Mouse (Mus musculus) retina, embryonic 14.5 days (tissue): ENCODE results near the gene Ehmt1.

Experiments
- DNase-seq: peaks from one replicate; pipeline ENCODE4 v3.0.0-alpha.2; 2015; ENCODE audit warnings: low spot score

Gene Ehmt1

DNA sequence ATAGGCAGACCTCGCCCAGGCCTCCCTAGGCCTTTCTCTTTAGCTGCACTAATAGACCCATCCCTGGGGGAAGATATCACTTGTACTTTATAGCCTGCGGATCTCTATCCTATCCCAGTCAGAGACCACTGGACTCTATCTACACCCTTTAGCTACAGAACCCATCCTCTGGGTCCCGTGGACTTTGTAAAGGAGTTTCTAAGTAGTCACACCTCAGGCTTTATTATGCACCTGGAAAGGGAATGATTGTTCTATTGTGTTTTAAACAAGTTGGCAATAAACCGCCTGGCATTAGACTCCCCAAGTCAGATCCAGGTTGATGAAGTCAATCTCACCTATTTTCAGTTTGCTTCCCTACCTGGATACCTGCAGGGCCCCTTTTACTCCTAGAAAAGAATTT, 7.2 kb downstream of the Ehmt1 start:
- no peak for DNase-seq

DNA sequence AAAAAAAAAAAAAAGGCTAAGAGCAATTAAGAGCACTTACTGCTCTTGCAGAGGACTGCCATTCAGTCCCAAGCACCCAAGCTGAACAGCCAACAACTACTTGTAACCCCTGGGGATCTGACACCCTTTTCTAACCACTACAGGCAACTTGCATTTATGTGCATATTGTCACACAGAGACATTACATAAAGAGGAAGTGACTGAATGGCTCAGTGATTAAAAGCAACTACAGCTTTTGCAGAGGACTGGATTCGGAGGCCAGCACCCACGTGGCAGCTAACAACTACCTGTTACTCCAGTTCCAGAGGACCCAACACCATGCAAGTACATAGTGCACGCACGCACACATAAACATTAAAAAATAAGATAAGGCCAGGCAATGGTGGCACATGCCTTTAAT, 8.9 kb downstream of the Ehmt1 start:
- no peak for DNase-seq

DNA sequence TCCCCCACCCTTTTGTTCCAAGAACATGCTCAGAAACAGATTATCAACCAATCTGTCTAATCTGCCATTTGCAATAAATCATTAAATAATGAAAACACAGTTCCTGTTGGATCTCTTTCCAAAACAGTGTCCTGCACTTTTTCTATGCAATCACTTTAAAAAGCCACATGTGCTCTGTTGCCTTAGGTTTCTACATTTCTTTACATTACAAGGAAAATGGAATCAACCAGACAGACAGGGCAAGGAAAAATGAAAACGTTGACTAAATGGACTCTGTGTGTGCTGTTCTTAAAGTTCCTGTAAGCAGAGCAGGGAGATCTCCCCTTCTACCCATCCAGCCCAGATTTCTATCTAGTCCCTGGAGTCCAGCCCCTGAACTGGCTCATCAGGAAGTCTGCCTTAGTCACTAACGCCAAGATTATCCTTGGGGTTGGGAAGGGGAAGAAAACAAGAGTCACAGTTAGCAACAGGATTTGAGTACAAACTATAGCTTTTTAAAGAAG, 13.7 kb downstream of the Ehmt1 start:
- no peak for DNase-seq

DNA sequence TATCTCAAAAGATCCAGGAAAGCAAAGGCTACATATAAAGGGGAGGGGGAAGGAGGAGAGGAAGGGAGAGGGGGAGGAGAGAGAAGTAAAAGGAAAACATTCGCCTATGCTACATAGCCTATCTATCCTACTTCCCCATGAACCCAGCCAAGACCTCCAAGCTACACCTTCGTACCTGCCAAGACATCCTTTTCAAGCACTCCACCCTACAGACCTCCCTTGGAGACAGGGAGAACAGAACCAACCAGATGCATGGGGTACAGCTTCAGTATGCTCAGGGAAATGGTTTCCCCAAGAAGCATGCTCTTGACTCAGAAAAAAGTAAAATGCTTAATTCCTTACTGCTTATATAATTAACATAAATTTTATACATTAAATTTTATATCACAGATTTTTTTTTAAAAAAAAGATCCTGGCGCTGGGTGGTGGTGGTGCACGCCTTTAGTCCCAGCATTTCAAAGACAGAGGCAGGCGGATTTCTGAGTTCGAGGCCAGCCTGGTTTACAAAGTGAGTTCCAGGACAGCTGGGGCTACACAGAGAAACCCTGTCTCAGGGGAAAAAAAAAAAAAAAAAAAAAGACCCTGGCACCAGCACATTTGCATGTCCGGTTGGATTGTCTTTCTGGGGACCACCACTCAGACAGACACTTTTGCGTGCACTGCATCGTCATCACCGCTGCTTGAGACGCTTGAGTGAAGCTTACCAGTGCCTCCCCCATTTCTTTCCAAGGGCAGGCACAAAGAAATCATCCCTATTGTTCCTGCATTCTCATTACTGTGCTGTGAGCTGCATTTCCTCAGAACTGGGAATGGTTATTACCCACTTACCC, 14.4 kb downstream of the Ehmt1 start:
- peak; percentile 87 for DNase-seq

DNA sequence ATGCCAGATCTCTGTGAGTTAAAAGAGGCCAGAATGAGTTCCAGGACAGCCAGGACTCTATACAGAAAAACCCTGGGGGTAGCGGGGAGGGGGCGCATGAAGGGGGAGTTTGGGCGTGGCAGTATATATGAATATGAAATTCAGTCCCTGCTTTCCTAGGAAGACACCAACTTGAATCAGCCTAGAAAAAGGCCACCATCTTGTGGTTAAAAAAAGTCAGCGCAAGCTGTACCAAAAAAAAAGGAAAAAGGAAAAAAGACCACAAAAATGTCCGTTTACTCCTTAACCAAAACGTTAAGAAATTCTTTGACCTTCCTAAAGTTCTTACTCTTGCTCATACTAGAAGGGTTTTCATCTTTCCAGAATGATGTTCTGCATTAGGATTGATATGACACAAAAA, 16.4 kb downstream of the Ehmt1 start:
- DNase-seq: no peak

DNA sequence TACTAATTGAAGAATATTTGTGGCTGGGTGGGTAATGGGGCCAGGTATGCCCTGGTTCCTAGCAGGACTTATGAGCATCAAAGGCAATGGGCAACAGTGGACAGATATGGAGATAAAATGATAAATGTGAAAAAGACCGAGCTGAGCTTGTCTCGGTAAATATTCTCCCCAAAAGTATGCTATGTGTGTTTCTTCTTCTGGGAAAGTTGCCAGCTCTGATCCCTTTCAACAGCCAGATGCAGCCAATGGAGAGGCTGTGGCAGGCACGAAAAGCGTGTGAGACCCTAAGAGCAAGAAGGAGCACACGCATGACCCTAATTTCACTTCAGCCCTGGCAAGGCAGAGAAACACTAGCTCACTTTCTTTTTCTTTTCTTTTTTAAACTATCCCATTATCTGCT, 18.4 kb downstream of the Ehmt1 start:
- DNase-seq: no peak

DNA sequence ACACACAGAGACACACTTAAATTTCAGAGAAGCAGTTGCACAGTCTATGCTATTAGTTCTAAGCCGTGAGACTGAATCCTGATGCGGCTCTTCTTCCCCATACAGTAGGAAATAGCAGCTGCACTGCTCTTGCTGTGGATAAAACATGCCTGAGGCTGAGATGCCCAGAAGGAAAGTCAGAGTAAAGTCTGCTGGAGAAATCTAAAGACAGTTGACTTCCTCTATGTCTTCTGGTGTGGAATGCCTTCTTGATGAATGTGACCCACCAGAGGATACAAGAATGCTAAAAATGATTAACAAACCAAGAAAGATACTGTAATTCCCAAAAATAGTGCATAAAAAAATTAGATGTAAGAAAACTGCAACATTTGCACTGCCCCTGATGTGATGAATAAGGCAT, 20.1 kb downstream of the Ehmt1 start:
- no peak for DNase-seq

DNA sequence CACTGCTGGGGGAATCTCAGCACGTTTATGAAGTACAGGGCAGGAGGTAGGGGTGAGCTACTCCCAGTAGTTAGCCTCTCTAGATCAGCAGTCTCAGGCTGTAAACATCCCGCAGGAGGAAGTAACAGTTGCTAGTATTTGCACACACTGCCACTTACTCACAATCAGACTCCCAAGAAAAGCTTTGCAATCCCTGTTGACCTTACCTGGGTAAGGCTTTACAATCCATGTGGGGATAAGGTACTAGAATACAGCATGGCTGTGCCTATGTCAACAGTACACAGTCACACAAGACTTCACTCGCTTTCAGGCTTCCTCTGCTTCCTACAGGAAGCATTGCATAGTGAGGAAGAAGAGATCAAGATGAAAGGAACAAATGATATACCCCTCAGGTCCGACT, 22.7 kb downstream of the Ehmt1 start:
- no peak for DNase-seq

DNA sequence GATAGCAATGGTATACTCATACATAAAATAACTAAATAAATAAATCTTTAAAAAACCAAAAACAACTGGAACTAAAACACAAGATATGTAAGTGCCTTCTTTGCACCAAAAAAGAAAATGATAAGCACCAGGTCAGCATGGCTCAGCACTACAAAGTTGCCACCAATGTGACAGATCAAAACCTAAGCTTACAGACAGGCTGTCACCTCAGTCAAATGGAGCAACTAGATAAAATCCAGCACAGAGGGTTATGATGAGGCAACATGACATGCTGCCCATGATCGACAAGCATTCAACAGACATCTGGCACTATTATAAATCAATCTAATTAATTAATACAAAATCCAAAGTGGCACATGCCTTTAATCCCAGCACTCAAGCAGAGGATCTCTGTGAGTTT, 25.2 kb downstream of the Ehmt1 start:
- DNase-seq: no peak

DNA sequence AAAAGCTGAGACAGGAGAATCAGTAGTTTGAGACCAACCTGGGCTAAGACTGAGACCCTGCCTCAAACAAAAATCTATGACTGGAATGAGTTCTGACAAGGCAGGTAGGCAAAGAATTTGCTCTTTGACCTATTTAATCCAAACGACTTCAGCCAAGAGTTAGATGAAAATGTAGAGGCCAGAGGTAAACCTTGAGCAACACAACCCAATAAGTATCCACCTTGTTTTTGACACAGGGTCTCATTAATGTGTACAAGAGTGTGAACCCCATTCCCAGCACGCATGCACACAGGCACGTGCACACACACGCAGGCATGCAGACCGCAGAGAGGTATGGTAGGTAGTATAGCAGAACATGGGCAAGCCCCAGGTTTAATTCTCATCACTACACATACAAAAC, 27.1 kb downstream of the Ehmt1 start:
- no peak for DNase-seq

DNA sequence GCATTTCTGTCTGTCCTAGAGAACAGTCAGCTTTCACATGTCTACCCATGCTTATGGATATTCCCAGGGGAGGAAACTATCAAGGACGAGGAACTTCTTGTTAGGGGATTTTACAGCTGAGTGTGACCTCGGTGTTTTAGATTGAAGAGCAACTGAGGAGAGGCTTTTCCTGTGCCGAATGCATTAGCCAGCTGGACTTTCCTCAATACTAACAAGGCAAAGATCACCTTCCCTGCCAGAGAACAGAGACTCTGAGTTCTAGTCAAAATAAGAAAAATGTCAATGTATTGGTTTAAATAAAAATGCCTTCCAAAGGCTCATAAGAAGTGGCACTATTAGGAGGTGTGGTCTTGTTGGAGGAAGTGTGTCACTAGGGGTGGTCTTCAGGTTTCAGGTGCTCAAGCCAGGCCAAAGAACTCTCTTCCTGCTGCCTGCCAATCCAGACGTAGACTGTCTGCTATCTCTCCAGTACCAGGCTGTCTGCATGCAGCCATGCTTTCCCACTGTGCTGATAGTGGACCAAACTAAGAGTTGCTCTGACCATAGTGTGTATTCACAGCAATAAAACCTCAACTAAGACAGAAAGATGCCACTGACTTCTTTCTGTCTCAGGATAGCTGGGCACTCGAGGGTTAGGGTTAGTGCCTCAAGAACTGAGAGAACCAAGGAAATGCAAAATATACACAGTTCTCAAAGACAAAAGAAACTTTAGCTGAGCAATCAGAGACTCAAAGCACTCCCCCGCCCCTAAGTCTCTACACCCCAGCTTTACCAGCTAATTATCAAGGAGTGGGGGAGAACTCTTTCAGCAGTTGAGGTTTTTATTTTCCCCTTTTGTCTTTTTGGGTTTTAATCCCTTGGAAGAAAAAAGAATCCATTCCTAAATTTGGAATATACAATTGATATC, 28.6 kb downstream of the Ehmt1 start:
- no peak for DNase-seq

DNA sequence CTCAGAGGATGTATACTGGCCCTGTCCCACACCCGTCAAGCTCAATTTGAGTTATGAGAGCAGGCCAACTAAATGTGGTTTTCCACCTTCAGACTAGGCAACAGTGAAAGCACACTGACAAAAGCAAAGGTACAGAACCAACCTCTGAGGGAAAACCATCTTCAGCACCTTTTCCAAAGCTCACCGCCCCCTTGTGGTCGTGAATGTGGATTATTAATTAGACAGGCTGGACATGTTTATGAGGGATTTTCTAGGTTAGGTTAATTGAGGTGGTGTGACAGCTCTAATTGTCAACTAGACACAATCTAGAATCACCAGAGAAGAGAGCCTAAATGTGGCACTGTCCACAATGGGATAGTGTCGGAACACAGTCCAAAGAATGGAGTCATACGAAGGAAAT, 30.5 kb downstream of the Ehmt1 start:
- peak; percentile 46 for DNase-seq

DNA sequence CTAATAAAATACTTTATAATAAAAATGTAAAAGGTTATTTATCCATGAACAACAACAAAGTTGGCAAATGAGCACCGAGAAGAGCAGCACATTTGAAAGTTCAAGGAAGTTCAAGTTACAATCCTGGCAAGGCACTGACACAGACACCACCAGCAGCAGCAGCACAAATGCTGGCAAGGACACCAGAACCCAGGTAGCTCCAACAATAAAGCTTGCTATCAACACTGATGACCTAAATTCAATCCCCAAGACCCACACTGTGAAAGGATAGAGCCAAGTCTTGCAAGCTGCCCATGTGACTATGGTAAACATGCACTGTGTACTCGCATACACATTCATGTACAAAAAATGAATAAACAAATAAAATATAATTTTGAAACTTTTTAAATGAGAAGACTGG, 38.7 kb downstream of the Ehmt1 start:
- DNase-seq: no peak

DNA sequence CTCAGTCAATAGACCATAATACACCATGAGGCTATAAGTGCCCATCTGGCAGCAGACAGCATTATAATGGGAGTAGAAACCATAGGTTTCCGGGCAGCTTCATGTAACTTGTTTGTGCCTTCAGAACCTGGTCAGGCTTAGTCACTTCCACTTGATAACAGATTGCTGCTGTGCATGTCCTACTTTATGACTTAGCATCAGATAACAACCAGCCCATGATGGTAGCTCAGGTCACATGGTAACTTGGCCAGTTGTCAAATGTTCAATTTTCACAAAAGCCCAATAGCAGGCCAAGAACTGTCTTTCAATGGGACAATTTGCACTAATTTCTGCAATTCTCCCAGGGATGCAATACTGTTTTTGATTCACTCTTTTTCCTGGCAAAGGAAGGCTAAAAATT, 48.5 kb downstream of the Ehmt1 start:
- no peak for DNase-seq

DNA sequence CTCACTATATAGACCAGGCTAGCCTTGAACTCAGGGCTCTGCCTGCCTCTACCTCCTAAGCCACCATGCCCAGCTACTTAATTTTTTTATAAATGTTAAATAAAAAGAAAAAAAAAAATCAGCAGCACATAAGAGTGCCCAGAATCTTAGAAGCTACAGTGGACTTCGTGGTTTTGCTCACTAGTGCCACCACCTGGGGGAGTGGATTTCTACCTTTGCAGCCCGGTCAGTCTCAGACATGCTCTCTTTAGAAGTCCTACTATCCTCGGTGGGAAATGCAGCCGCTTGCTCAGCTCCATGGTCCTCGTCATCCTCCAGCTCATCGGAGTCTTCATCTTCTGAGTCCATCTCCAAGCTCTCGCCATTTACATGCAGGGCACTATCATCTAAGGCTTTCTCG, 56.4 kb downstream of the Ehmt1 start:
- DNase-seq: peak; percentile 48

DNA sequence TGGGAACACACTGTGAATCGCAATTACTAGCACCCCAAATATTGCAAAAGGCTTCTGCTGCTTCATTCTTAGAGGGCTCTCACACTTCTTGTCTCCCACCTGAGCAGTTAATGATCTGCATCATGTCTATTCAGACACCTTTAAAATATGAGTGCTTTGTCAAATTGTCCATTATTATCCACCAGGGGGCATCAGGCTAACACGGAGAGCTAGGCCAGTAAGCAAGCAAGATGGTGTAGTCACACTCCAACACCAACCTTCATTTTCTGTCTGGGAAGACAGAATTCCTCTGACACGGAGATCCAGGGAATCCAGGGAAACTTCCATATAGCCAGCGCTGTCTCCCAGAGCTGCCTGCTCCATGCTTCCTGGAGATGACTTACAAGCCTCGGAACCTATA, 67.0 kb downstream of the Ehmt1 start:
- DNase-seq: peak; percentile 75

DNA sequence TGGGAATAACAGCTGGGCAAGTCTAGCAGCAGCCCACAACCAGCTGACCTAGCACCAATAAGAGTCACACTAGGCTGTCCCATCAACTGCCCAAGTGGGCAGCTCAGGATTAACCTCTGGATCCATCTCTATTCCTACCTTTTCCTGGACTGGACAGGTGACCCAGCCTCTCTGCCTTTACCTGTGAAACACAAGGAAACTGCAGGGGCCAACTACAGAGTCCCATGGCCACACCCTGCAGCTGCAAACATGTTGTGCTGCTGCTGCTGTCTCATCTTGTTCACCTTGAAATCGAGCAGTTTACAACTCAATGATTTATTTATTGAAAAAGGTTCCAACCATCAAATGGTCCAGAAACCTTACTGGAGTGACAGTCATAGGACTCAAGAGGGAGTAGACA, 72.9 kb downstream of the Ehmt1 start:
- DNase-seq: no peak

DNA sequence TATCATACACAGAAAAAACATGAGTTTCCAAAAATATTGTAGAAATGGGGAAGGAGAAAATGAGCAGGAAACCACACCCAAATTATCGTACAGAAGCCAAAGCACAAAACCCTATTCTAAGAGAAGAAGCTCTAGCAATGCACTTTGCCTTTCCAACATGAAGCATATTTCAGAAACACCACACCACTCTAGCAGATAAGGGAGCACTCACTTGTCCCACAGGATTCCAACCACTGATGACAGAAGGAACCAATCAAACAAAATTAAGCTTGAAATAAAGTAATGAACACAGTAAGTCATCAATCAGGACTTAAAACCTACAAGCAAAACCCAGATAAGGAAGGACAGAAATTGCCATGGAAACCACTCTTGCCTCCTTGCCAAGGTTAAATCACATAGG, 74.2 kb downstream of the Ehmt1 start:
- no peak for DNase-seq

DNA sequence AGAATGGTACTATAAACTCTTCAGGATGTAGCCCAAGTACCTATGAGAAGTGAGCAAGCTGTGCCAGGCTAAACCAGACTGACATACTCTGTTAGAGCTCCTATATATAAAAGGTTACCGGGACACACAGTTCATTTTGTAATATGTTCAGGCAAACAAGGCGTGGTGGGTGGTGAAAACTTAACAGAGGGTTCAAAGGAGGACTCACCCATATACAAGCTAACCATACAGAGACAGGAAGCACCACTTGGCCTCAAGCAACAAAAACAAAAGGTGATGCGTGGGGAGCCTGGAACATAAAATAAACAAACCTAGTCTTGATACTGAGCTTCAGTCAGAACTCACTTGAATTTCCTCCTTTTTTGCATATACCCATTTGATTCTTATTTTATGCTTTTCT, 88.8 kb downstream of the Ehmt1 start:
- DNase-seq: no peak

DNA sequence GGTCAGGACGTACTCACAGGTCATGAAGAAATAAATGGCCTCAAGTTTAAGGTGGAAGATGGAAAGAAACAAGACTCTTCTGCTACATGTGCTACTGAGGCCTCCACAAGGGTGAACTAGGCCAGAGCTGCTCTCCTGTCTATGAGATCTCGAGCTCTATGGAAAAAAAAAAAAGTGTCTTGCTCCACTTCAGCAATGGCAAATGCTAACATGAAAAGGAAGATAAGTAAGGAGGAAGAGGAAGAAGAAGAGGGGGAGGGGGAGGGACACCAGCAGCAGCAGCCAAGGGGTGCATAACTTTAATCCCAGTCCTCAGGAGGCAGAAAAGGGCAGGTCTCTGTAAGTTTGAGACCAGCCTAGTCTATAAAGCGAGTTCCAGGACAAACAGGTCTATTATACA, 109.7 kb downstream of the Ehmt1 start:
- no peak for DNase-seq

DNA sequence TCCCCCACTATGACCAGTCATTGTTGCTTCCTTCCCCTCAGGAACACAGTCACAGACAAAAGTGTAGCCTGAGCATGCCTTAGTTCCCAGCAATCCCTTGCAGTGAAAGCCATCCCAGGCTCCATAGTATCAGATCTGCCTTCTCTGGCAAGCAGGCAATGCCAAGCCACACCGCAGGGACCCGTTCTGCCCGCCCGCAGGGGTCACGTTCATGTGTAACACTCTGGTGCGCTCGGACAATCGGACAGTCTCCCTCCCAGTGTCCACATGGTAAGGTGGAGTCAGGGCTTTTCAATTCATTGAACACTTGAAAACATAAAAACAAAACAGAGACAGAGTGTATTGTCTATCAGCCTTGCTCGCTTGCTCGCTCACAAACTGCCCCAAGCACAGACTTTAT, 111.7 kb downstream of the Ehmt1 start:
- DNase-seq: no peak

DNA sequence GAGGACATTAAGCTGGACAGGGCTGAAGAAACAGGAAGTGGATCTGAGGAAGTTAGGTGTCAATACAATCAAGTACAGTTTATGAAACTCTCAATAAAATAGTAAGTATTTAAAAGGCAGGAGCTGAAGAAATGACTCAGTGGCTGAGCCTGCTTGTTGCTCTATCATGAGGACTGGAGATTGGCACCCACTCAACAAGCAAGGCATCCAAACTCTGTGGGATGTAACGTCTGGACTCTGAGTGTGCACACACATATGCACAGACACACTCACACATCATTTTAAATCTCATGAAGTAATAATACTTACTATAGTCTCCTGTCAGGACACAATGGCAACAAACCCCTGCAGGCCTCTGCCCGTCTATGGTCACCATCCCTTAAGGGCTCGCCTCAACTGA, 112.4 kb downstream of the Ehmt1 start:
- DNase-seq: no peak

DNA sequence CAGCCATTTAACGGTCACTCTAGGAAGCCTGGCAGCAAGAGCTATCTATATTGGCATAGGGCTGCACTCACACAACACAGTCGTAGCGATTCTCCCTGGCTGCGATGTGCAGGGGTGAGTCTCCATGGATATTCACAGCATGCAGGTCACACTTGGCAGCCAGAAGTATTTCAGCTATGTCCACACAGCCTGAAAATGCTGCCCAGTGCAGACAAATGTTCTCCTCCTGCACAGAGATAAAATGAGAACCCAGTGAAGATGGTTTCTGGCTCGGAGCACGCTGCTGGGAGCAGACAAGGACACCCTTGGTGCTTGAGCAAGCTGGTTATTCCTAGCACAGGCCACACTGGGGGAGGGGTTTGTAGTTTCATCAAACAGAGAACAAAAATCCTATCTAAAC, 113.3 kb downstream of the Ehmt1 start:
- DNase-seq: no peak
